Comparison of ENCODE assay signal across 8 mouse cellular contexts in the genomic region with DNA sequence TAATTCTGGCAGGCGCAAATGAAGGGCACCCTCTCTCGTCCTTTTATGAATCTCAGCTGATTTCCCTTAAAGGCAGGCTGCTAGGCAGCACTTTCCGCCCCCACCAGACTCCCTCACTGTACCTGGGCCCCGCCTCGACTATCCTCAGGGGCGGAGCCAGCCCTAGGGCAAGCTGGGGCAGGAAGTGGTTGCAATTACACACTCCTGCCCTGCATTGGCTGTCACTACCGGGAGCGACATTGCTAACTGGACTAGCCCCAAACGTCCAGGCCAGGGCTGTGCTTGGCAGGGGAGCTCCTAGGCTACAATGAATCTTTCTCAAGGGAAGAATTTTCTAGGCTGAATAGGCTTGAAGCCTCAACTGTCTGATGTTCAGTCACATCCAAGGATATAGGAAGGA. TPM values are rescaled to one million over a fixed set of nuclear protein-coding genes. Genes with fewer than 3 reads are reported as not detected.
DNase-seq lines count a peak whose midpoint lies in the region; ATAC-seq lines count a peak whose summit lies in the region.

No protein-coding gene starts in this region.

- ATAC-seq in granulocyte monocyte progenitor cell, adult 5-6 weeks (replicated peaks; ENCODE audit: poor library complexity, severe bottlenecking) = peak; percentile 76
- no peak for ATAC-seq in cerebellum, adult (ENCODE audit: insufficient number of reproducible peaks, low FRiP score, low TSS enrichment)

- intact Hi-C loops in heart, postnatal 25 days (cut with DNase I) = no loop called here

- peak; percentile 5 for DNase-seq in heart, postnatal 4 days
- no peak for DNase-seq in heart, postnatal 25 days (ENCODE audit: low spot score)
- peak; percentile 25 for DNase-seq in lung, postnatal 10 days
- peak; percentile 75 for DNase-seq in thymus, postnatal 0 days (ENCODE audit: low spot score)
- no peak for DNase-seq in ovary, postnatal 10 days (ENCODE audit: low spot score)
- DNase-seq in gastrocnemius, postnatal 4 days (ENCODE audit: low spot score in 2 of 2) = no peak

RNA-seq across cellular contexts. Expression of gene Bcorl1, which starts 23.0 kb away (rescaled TPM):
- total RNA-seq in heart, postnatal 4 days (2021) = 10 to 100 TPM; 10.2 to 11.4 TPM
- total RNA-seq in heart, postnatal 25 days (2021) = 1 to 10 TPM; 5.3 to 7.6 TPM
- total RNA-seq in granulocyte monocyte progenitor cell, adult 5-6 weeks (2014; fragmentation: Nextera tagmentation) = 15.5 and 16.6 TPM in 2 replicates
- 3.0 and 9.1 TPM in 2 replicates for total RNA-seq in granulocyte monocyte progenitor cell, adult 5-6 weeks (2017)
- 1.4 and 1.8 TPM in 2 replicates for polyA plus RNA-seq in thymus, postnatal 0 days (2015; fragmentation: Nextera tagmentation; extraction: Ambion mirVana)
- total RNA-seq in gastrocnemius, postnatal 4 days (2021) = 10 to 100 TPM; 11.1 to 11.2 TPM

Comparison
In these comparisons a context has a peak if more than half of its experiments do, and no peak if none do; other contexts are left out.
1. DNase-seq: peak in heart, postnatal 4 days (single experiment), lung, postnatal 10 days (single experiment) and thymus, postnatal 0 days (single experiment); none in heart, postnatal 25 days (single experiment), ovary, postnatal 10 days (single experiment) and gastrocnemius, postnatal 4 days (0 of 2).